Mouse (Mus musculus): Measurements from ENCODE around the gene Gnb5. TPM values are rescaled to one million over a fixed set of nuclear protein-coding genes. Genes with fewer than 3 reads are reported as not detected.

The Gnb5 gene
- polyA plus RNA-seq, 1 experiment: 7.2 TPM

DNA sequence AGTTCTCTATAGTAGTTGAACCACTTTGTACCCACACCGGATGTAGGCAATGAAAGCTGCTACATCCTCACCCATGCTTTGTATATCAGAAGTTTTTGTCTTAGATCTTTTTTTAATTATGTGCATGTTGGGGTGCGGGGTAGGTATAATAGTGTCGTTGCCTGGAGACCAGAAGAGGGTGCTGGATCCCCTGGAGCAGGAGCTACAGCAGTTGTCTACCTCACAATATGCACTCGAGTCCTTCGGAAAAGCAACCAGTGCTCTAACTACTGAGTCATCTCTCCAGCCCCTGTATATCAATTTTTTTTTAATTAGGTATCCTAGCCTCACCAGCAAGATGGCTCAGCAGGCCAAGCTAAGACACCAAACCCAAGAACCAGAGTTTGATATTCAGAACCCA is 927 bp downstream of the Gnb5 start:
- no peak overlapping the region for H3ac ChIP-seq (ENCODE audit: control insufficient read depth, insufficient read length, low read depth)
- no peaks in the 10 kb centered on the region for H3K79me3 ChIP-seq (ENCODE audit: low read depth)
- no peaks in the 10 kb centered on the region for H3K36me3 ChIP-seq (ENCODE audit: control insufficient read depth, insufficient read depth)
- no peaks in the 10 kb centered on the region for H3K27me3 ChIP-seq (ENCODE audit: control insufficient read depth, insufficient read depth, insufficient read length)
- no peak overlapping the region for H3K4me3 ChIP-seq (ENCODE audit: insufficient read depth, poor library complexity, severe bottlenecking)
- TF ChIP-seq USF1 (IDR thresholded peaks at IDR 0.05; ENCODE audit: low read depth) (no peak), MYOG (IDR thresholded peaks at IDR 0.05; ENCODE audit: control insufficient read depth, extremely low read depth, insufficient read length) (no peak), MYOD1 (IDR thresholded peaks at IDR 0.05; ENCODE audit: control insufficient read depth, insufficient read length, low read depth) (no peak), FOSL1 (IDR thresholded peaks at IDR 0.05; ENCODE audit: insufficient read depth, low read length, poor library complexity, severe bottlenecking) (no peak), MAX (IDR thresholded peaks at IDR 0.05) (no peak), CTCF (IDR thresholded peaks at IDR 0.05; ENCODE audit: control insufficient read depth, insufficient read depth, insufficient read length) (no peak), CEBPB (IDR thresholded peaks at IDR 0.05; ENCODE audit: low read depth) (no peak)
- no peaks in the 10 kb centered on the region for H3K79me2 ChIP-seq (ENCODE audit: control insufficient read depth, insufficient read depth)

DNA sequence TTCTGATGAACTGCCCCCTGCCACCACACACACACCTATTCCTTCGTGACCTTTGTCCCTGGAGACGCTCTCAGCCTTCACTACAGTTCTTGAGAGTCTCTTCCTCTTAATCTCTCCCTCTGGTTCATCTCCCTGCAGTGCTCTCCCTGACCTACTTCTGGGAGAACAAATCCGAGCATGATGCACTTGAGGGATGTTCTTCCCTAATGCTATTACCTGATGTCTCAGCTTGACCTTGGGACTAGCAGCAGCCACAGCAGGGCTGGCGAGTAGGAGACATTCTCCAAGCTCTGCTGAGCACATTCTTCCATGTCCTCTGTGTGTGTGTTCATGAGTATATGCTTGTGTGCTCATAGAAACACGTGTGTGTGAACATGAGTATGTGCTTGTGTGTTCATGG is 2.5 kb downstream of the Gnb5 start:
- Histone ChIP-seq H3K4me3 (ENCODE audit: insufficient read depth, poor library complexity, severe bottlenecking) (no peak overlapping the region), H3K79me3 (ENCODE audit: low read depth) (no peaks in the 10 kb centered on the region), H3K36me3 (ENCODE audit: control insufficient read depth, insufficient read depth) (no peaks in the 10 kb centered on the region), H3ac (ENCODE audit: control insufficient read depth, insufficient read length, low read depth) (no peak overlapping the region), H3K27me3 (ENCODE audit: control insufficient read depth, insufficient read depth, insufficient read length) (no peaks in the 10 kb centered on the region), H3K79me2 (ENCODE audit: control insufficient read depth, insufficient read depth) (no peaks in the 10 kb centered on the region)
- TF ChIP-seq MYOG (IDR thresholded peaks at IDR 0.05; ENCODE audit: control insufficient read depth, extremely low read depth, insufficient read length): no peak
- TF ChIP-seq CTCF (IDR thresholded peaks at IDR 0.05; ENCODE audit: control insufficient read depth, insufficient read depth, insufficient read length): no peak

DNA sequence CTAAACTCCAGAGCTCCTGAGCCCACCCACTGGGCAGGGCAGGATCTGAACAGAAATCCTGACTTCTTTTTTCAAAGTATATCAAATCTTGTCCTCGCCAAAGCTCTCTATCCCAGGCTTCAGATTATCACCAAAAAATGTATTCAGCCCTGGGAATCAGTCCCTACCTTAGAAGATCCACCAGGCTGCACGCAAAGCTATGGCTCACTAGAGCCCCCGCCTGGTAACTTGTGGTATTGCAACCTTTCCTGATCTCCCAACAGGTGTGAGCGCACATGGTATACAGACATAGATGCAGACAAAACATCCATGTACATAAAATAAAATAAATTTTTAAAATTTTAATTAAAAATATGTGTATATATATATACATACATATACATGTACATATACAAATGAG is 5.9 kb downstream of the Gnb5 start:
- Histone ChIP-seq H3K79me2 (ENCODE audit: control insufficient read depth, insufficient read depth) (no peaks in the 10 kb centered on the region), H3K27me3 (ENCODE audit: control insufficient read depth, insufficient read depth, insufficient read length) (no peaks in the 10 kb centered on the region), H3ac (ENCODE audit: control insufficient read depth, insufficient read length, low read depth) (no peak overlapping the region), H3K36me3 (ENCODE audit: control insufficient read depth, insufficient read depth) (no peaks in the 10 kb centered on the region), H3K4me3 (ENCODE audit: insufficient read depth, poor library complexity, severe bottlenecking) (no peak overlapping the region), H3K79me3 (ENCODE audit: low read depth) (no peaks in the 10 kb centered on the region)
- TF ChIP-seq CEBPB (IDR thresholded peaks at IDR 0.05; ENCODE audit: low read depth): no peak
- TF ChIP-seq CTCF (IDR thresholded peaks at IDR 0.05; ENCODE audit: control insufficient read depth, insufficient read depth, insufficient read length): peak; percentile 51

DNA sequence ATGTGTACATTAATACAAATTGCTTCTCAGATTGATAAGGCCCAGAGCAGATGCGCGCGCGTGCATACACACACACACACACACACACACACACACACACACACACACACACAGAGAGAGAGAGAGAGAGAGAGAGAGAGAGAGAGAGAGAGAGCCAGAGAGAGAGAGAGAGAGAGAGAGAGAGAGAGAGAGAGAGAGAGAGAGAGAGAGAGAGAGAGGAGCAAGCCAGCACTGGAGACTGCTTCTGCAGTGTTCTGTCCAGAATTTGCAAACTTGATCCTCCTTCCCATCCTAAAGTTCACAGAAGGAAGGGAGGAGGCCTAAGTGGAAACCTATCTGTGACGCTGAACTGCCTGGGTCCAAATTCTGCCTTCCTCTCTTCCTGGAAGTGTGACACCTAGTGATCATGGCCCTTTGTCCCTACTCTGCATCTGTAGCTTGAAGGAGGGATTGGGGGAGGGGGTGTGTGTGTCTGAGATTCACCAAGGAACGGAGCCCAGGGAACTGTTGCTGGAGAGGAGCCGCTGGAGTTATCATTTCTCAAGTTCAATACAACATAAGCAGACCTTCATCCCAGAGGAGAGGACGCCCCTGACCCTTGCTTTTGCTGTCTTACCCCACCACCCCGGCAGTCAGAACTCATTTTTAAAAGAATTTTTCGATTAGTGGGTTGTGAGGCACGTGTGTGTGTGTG is 7.2 kb downstream of the Gnb5 start:
- H3K79me2 ChIP-seq (ENCODE audit: control insufficient read depth, insufficient read depth): no peaks in the 10 kb centered on the region
- no peaks in the 10 kb centered on the region for H3K79me3 ChIP-seq (ENCODE audit: low read depth)
- no peak overlapping the region for H3K4me3 ChIP-seq (ENCODE audit: insufficient read depth, poor library complexity, severe bottlenecking)
- no peak overlapping the region for H3ac ChIP-seq (ENCODE audit: control insufficient read depth, insufficient read length, low read depth)
- no peaks in the 10 kb centered on the region for H3K27me3 ChIP-seq (ENCODE audit: control insufficient read depth, insufficient read depth, insufficient read length)
- H3K36me3 ChIP-seq (ENCODE audit: control insufficient read depth, insufficient read depth): no peaks in the 10 kb centered on the region
- no peak for TF ChIP-seq CTCF (IDR thresholded peaks at IDR 0.05; ENCODE audit: control insufficient read depth, insufficient read depth, insufficient read length)
- TF ChIP-seq MYOG (IDR thresholded peaks at IDR 0.05; ENCODE audit: control insufficient read depth, extremely low read depth, insufficient read length): no peak
- no peak for TF ChIP-seq USF1 (IDR thresholded peaks at IDR 0.05; ENCODE audit: low read depth)
- TF ChIP-seq MAX (IDR thresholded peaks at IDR 0.05): no peak
- TF ChIP-seq FOSL1 (IDR thresholded peaks at IDR 0.05; ENCODE audit: insufficient read depth, low read length, poor library complexity, severe bottlenecking): no peak
- no peak for TF ChIP-seq MYOD1 (IDR thresholded peaks at IDR 0.05; ENCODE audit: control insufficient read depth, insufficient read length, low read depth)
- TF ChIP-seq CEBPB (IDR thresholded peaks at IDR 0.05; ENCODE audit: low read depth): no peak

DNA sequence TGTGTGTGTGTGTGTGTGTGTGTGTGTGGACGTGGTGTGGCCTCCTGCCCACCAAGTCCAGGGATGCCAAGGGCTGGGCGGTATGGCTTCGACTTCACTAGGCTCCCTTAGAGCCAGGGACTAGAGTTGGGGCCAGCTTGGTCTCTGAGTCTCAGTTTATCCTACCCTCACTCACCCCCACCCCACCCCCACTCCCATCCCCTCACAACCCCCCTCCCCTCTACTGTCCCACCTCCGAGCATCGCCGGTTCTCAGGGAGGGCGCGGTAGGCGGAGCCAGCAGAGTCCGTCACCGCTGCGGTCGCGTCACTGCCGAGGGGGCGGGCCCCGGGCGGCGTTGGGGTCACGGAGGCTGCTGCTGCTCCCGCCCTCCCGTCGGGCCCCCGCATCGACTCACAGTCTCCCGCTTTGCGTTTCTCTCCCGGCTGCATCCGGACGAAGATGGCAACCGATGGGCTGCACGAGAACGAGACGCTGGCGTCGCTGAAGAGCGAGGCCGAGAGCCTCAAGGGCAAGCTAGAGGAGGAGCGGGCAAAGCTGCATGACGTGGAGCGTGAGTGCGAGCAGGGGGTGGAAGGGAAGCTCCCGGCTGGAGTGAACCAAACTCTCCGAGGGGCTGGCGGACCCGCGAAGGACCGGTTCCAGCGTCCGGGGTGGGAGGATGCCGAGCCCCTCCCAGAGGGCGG is 7.9 kb downstream of the Gnb5 start:
- peak overlapping the region; percentile 37 for H3K4me3 ChIP-seq (ENCODE audit: insufficient read depth, poor library complexity, severe bottlenecking)
- no peaks in the 10 kb centered on the region for H3K36me3 ChIP-seq (ENCODE audit: control insufficient read depth, insufficient read depth)
- peak overlapping the region; percentile 81 for H3ac ChIP-seq (ENCODE audit: control insufficient read depth, insufficient read length, low read depth)
- H3K79me3 ChIP-seq (ENCODE audit: low read depth): no peaks in the 10 kb centered on the region
- H3K27me3 ChIP-seq (ENCODE audit: control insufficient read depth, insufficient read depth, insufficient read length): no peaks in the 10 kb centered on the region
- TF ChIP-seq MYOG (IDR thresholded peaks at IDR 0.05; ENCODE audit: control insufficient read depth, extremely low read depth, insufficient read length) (no peak), MAX (IDR thresholded peaks at IDR 0.05) (no peak), USF1 (IDR thresholded peaks at IDR 0.05; ENCODE audit: low read depth) (no peak), MYOD1 (IDR thresholded peaks at IDR 0.05; ENCODE audit: control insufficient read depth, insufficient read length, low read depth) (no peak)
- no peaks in the 10 kb centered on the region for H3K79me2 ChIP-seq (ENCODE audit: control insufficient read depth, insufficient read depth)

DNA sequence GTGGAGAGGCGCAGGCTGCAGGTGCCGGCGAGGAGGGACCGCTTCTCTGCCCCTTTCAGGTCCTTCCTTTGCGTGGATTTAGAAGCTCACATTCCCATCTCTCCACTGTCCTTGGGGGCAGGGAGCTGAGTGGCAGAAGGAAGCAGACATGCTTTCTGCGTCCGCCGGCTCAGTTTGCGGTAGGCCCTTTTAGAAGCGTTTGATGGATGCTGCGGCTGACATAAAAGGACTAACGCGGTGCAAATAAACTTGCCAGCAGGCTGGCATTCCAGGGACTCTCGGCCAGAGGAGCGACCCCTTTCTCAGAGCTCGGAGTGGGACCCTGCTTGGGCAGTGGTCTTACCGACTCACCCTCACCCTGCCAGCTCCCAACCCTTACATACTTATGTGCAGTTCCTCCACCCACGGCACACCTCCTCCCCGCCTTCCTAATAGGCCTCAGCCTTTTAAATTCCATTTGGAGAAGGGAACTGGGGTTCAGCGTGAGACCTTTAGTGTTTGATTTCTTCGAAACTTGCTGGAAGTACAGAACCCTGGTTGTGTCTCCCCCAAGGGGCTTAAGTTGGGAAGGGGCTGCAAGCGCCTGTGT is 8.5 kb downstream of the Gnb5 start:
- TF ChIP-seq USF1 (IDR thresholded peaks at IDR 0.05; ENCODE audit: low read depth) (no peak), MAX (IDR thresholded peaks at IDR 0.05) (no peak)

More for the DNA sequence above, 8.5 kb downstream of the Gnb5 start:
- Histone ChIP-seq H3K79me2 (ENCODE audit: control insufficient read depth, insufficient read depth) (no peaks in the 10 kb centered on the region), H3K27me3 (ENCODE audit: control insufficient read depth, insufficient read depth, insufficient read length) (no peaks in the 10 kb centered on the region), H3K79me3 (ENCODE audit: low read depth) (no peaks in the 10 kb centered on the region), H3K4me3 (ENCODE audit: insufficient read depth, poor library complexity, severe bottlenecking) (peak overlapping the region; percentile 37), H3ac (ENCODE audit: control insufficient read depth, insufficient read length, low read depth) (peak overlapping the region; percentile 81), H3K36me3 (ENCODE audit: control insufficient read depth, insufficient read depth) (no peaks in the 10 kb centered on the region)

Data from C2C12 (cell line).